Mouse (Mus musculus) lung, embryonic 16.5 days (tissue): ENCODE measurements around the gene Mllt11. TPM values are rescaled to one million over a fixed set of nuclear protein-coding genes. Genes with fewer than 3 reads are reported as not detected.
A peak's percentile ranks its signal among the peaks of the same experiment; 100 is the strongest.

Experiments
- ATAC-seq: fragments of 200-750 bp; cut with Nextera tagmentation; 2 replicates; pipeline ENCODE4 v1.8.0; 2017; ENCODE audit warnings: low read depth, mild to moderate bottlenecking, moderate library complexity
- H3K27ac ChIP-seq: fragments of 300-500 bp; sonication (generic); 2 replicates; pipeline ENCODE4 v1.5.1; 2014; ENCODE audit warnings: mild to moderate bottlenecking, control low read depth, low read length
- H3K27me3 ChIP-seq: fragments of 300-500 bp; sonication (generic); 2 replicates; pipeline ENCODE4 v1.6.1; 2014; ENCODE audit warnings: low read depth, low read length, mixed read lengths; ENCODE audit not compliant: control insufficient read depth, insufficient read depth
- H3K36me3 ChIP-seq: fragments of 300-500 bp; sonication (generic); 2 replicates; pipeline ENCODE4 v1.6.1; 2014; ENCODE audit warnings: low read length; ENCODE audit not compliant: control insufficient read depth, insufficient read depth
- H3K4me1 ChIP-seq: fragments of 300-500 bp; sonication (generic); replicated peaks from 2 replicates; pipeline ENCODE4 v1.6.1; 2014; ENCODE audit warnings: low read length, mixed read lengths; ENCODE audit not compliant: control insufficient read depth, insufficient read depth
- H3K4me2 ChIP-seq: fragments of 300-500 bp; sonication (generic); 2 replicates; pipeline ENCODE4 v1.6.1; 2014; ENCODE audit warnings: low read depth, low read length, control low read depth
- H3K4me3 ChIP-seq: fragments of 300-500 bp; sonication (generic); 2 replicates; pipeline ENCODE4 v1.5.1; 2014; ENCODE audit warnings: mild to moderate bottlenecking, low read length, control low read depth
- H3K9ac ChIP-seq: fragments of 300-500 bp; sonication (generic); 2 replicates; pipeline ENCODE4 v1.6.1; 2014; ENCODE audit warnings: low read length, control low read depth
- H3K9me3 ChIP-seq: fragments of 300-500 bp; sonication (generic); 2 replicates; pipeline ENCODE4 v1.6.1; 2016; ENCODE audit warnings: low read length; ENCODE audit not compliant: control insufficient read depth
- whole genome bisulfite sequencing: fragments of 180-500 bp; shearing (Covaris S2); extraction: QIAGEN DNeasy Blood & Tissue Kit; methylation state at CpG from one replicate; pipeline ENCODE4 v1.1.7; 2014; 5-methylcytosine and 5-hydroxymethylcytosine counted together
- polyA plus RNA-seq: library from polyadenylated mRNA; unstranded; fragments of >200 nt; fragmentation: Nextera tagmentation; extraction: Ambion mirVana; gene quantifications from 2 replicates; pipeline ENCODE4 v1.2.1, GENCODE M21; 2015

The Mllt11 gene
- polyA plus RNA-seq, 1 experiment from 2014 or later, result 12.0 TPM

DNA sequence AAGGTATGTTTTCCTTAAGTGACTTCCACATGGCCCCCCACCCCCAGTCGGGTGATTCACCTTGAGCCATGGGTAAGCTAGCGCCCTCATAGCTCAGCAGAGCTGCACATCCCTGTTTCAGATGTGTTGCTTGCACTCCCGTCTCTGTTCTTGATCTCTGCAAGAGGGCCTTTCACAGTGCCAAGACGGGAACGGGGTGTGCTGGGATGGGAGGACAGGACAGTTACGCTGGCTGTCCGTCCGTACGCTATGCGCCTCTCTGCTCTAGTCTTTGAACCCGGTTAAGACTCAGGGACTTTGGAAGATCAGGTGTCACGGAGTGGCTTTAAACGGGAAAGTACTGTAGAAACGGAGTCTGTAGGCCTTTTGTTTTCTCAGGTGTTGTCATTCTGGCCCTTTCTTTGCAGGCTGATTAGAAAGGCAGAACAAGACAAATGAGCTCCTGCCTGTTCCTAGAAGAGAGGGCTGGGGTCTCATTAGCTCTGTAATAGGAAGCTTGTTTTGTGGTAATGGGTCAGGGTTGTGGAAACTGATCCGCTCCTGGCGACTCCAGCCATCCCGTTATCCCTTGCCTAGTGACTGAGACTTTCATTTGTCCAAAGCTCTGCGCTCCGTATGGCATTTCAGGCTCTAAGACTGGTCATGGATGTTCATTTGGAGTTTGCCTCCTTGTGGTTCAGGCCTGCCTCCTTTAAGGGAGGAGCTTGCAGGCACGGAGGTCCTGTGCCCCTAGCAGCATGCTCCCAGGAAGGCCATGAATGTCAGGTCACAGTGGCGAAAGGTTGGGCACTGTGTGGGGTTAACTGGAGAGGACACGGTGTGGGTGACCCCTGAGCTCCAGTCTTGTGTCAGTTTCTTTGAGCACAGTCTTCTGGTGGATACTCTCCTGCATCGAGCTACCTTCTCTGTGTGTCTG lies 3.7 kb upstream of the Mllt11 start:
- H3K36me3 ChIP-seq, result peaks cover 52% of the 10 kb centered on the region
- 79% methylated on average over 23 of the region's 23 CpGs for WGBS
- no peaks in the 10 kb centered on the region for H3K27me3 ChIP-seq
- no peak for ATAC-seq
- H3K9ac ChIP-seq, result no peak overlapping the region
- no peak overlapping the region for H3K27ac ChIP-seq
- H3K4me1 ChIP-seq, result peaks cover 15% of the 10 kb centered on the region
- H3K4me2 ChIP-seq, result no peak overlapping the region
- no peak overlapping the region for H3K4me3 ChIP-seq
- no peaks in the 10 kb centered on the region for H3K9me3 ChIP-seq

DNA sequence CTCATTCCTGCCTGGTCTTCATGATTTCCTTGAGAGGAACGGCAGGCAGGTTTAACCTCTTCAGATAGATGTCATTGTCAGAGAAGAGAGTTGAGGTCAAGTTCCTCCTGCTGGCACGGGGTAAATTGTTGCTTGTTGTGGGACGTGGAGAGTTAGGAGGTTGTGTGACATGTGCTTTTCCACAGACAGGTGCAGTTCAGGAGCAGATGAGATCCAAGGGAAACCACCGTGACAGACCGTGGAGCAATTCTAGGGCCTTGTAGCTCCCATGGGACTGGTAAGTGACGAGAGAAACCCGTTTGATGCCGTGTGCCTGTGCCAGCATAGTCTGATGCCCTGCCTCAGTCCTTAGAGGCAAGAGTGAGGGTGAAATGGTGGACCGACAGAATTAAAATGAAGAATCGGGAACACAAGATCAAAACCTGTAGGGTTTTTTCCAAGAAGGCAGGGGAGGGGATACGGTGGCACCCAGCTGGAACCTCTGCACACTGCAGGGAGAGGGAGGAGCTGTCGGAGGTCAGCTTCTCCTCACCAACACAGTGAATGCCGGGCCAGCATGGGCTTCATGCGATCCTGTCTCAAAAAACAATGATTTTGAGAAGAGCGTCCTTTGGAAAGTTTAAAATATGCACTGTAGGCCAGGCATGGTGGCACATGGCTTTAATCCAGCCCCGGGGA lies 1.5 kb upstream of the Mllt11 start:
- Histone ChIP-seq H3K27ac (no peak overlapping the region), H3K27me3 (no peaks in the 10 kb centered on the region), H3K4me3 (no peak overlapping the region), H3K36me3 (peaks cover 52% of the 10 kb centered on the region), H3K4me1 (peaks cover 19% of the 10 kb centered on the region), H3K4me2 (no peak overlapping the region), H3K9me3 (no peaks in the 10 kb centered on the region), H3K9ac (no peak overlapping the region)
- WGBS, result 88% methylated on average over 16 of the region's 16 CpGs
- no peak for ATAC-seq

DNA sequence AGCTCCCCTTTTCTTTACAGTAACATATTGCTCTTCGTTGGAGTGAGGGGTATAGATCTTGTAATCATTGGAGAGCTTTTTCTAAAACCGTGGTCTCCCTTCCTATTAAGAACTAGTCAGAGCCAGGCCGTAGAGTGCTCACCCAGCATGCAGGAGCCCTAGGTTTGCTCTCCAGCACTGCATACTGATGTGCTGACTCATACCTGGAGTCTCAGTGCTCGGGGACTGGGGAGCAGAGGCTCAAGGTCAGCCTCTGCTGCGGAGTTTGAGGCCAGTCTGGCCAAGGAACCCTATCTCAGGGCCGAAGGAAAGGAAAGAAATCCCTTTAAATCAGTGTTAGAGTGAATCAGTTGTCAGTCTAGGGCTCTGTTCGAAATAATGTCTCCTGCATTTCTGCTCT lies 800 bp upstream of the Mllt11 start:
- H3K4me2 ChIP-seq, result no peak overlapping the region
- no peak overlapping the region for H3K27ac ChIP-seq
- H3K36me3 ChIP-seq, result peaks cover 46% of the 10 kb centered on the region

DNA sequence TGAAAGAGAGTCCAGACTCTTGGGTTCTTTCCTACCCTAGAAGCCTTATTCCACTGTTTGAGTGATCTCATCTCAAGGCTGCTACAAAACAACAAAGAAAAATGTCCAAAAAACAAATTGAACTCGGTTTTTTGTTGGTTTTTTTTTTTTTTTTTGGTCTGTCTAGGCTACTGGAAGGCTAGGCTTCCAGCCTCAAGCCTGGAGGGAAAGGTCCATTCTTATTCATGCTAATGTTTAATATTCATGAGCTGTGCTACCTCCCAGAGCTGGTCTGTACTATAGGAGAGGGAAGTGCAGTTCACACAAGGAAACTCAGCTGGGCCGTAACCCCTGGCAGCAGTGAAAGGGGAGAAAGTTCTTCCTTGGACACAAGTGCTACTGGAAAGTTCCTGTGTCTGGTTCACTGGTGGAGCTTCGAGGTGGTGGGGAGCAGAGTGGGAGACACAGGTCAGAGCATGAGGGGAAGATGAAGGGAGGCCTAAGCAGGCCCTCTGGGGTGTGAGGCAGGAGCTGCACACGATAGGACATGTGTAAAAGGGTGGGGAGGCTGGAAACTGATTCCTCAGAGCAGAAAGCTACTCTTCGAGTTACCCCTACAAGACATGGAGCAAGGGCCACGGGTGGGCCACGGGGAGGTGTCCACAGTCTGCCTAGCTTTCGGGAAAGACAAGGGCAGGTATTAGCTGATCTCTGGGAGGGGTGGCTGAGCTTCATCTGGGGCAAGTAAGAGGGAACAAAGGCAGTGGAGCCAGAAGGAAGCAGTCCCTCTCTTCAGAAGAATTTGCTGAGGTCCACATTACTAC lies 1.3 kb downstream of the Mllt11 start:
- 39% methylated on average over 8 of the region's 8 CpGs for WGBS
- H3K4me1 ChIP-seq, result peaks cover 27% of the 10 kb centered on the region
- H3K4me3 ChIP-seq, result peak overlapping the region; percentile 95

More for the DNA sequence above, 800 bp upstream of the Mllt11 start:
- H3K9ac ChIP-seq, result no peak overlapping the region
- H3K4me1 ChIP-seq, result peaks cover 19% of the 10 kb centered on the region
- no peak for ATAC-seq
- H3K4me3 ChIP-seq, result no peak overlapping the region
- H3K27me3 ChIP-seq, result no peaks in the 10 kb centered on the region
- WGBS, result 65% methylated on average over 7 of the region's 7 CpGs
- no peaks in the 10 kb centered on the region for H3K9me3 ChIP-seq

DNA sequence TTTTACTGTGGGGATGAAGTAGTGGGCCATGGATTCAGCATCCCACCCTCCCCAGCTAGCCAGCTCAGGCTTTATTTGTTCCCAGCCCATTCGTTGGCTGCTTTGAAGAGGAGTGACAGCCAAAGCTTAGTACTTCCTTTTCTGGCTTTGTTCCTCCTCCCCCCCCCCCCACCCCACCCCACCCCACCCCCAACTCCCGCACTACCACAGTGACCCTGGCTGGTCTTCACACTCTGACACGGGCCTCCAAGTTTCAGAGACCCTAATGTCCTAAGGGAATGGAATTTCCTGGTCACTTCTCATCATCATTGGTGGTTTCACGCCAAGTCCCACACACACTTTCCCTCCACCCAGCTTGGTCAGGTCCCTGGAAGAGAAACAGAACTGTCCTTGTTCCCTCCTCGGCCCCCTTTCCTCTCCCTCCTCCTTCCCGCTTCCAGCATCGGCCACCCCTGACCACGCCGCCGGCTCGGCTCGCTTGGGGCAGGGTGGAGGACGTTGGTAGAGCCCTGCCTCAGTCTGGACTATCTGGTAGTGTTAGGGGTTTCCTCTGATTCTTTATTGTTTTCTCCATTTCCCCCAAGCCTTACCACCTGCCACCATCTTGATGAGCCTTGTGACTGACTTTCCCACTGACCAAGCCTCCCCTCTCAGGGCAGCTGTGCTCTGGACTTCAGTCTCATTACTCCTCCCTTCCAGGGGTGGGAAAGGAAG lies 2.0 kb downstream of the Mllt11 start:
- WGBS, result under 1% methylated on average over 13 of the region's 13 CpGs
- ATAC-seq, result peak; percentile 30
- H3K4me1 ChIP-seq, result peaks cover 27% of the 10 kb centered on the region

More for the DNA sequence above, 1.3 kb downstream of the Mllt11 start:
- peaks cover 38% of the 10 kb centered on the region for H3K36me3 ChIP-seq
- peak overlapping the region; percentile 99 for H3K27ac ChIP-seq
- peak overlapping the region; percentile 88 for H3K4me2 ChIP-seq
- ATAC-seq, result no peak
- no peaks in the 10 kb centered on the region for H3K27me3 ChIP-seq
- peak overlapping the region; percentile 96 for H3K9ac ChIP-seq
- no peaks in the 10 kb centered on the region for H3K9me3 ChIP-seq

DNA sequence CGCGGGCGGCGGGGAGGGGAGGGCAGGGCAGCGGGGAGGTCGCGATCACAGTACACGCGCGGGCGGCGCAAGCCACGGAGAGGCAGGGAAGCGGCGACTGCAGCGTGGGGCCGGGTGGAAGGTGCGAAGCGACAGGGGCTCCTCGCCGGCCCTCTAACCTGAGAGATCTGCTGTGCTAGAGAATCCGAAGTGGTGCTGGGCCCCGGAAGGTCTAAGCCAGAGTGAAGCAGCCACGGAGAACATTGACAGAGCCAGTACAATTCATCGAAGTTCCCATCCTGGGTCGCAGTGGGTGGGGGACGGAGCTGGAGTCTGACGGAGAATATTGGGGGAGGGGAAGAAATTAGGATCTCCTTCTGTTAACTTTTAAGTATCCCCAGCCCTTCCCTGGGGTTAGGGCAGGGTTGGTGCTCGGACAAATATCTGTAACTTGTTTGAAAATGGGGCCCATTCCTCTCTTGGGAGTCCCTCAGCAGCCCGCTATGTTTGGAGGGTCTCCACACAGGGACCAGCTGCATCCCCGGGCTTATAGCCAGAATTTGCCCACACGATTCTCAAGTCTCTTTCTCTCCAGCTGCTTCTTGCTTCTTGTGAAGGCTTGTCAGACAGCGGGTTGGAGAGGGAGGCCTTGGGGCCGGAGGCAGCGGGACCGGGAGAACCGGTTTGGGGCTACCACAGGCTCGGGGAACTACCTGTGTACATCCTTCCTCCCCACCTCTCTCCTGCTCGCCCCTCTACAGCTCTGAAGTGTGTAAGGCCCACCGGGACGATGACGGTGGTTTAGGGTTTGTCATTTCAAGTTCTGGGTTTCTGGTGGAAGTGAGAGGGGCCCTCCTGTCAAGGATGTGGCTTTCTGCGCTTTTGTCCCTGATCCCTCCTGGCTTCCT lies 2.8 kb downstream of the Mllt11 start:
- peak overlapping the region; percentile 96 for H3K9ac ChIP-seq
- peak overlapping the region; percentile 99 for H3K27ac ChIP-seq
- H3K4me1 ChIP-seq, result peaks cover 31% of the 10 kb centered on the region
- ATAC-seq, result peak; percentile 53
- H3K4me2 ChIP-seq, result peak overlapping the region; percentile 88
- H3K4me3 ChIP-seq, result peak overlapping the region; percentile 95
- peaks cover 31% of the 10 kb centered on the region for H3K36me3 ChIP-seq
- WGBS, result under 1% methylated on average over 43 of the region's 43 CpGs
- no peaks in the 10 kb centered on the region for H3K27me3 ChIP-seq
- H3K9me3 ChIP-seq, result no peaks in the 10 kb centered on the region

More for the DNA sequence above, 2.0 kb downstream of the Mllt11 start:
- Histone ChIP-seq H3K9ac (peak overlapping the region; percentile 96), H3K4me2 (peak overlapping the region; percentile 88), H3K27me3 (no peaks in the 10 kb centered on the region), H3K9me3 (no peaks in the 10 kb centered on the region), H3K4me3 (peak overlapping the region; percentile 95), H3K36me3 (peaks cover 37% of the 10 kb centered on the region), H3K27ac (peak overlapping the region; percentile 99)

DNA sequence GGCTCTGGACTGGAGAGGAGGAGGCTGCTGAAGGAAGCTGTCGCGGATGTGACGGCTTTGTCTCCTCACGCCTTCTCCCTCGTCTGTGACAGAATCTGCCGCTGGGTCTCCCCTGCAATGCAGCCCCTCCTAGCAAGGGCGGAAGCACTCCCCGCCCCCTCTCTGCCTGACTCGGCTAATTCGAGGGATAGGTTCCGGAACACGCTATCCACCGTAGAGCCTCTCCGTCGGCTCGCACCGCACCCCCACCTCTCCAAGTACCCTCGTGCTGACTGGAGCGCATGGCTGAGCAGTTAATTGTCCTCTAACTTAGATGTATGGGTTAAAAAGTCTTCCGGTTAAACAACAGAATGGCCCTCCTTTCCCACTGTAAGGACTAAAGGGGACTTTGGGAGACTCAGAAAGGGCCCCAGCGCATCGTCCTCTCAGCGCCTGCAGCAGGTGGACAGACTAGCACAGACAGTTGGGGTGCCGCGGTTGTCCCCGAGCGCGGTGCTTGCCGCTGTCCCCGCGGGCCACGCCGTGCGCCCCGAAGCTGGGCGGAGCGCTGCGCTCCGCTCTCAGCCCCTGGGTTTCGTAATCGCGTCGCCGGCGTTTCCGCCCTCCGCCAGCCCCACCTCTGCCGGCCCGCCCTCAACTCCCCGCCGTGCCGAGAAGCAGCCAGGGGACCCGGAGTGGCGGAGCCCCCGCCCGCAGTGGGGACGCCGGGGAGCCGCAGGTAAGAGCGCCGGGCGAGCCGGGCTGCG lies 3.6 kb downstream of the Mllt11 start, which contains the start of gene Cdc42se1:
TSS of gene Cdc42se1 (plus strand) at position 585 of the 746 bp plus-strand sequence.
- peak; percentile 92 for ATAC-seq

More for the DNA sequence above, 3.6 kb downstream of the Mllt11 start, which contains the start of gene Cdc42se1:
- Histone ChIP-seq H3K9ac (peak within 1 kb of the TSS; percentile 96), H3K4me2 (peak within 1 kb of the TSS; percentile 88), H3K4me3 (peak within 1 kb of the TSS; percentile 95), H3K27ac (peak within 1 kb of the TSS; percentile 99), H3K36me3 (peaks cover 30% of the 10 kb centered on the region), H3K9me3 (no peaks in the 10 kb centered on the region), H3K4me1 (peaks cover 32% of the 10 kb centered on the region), H3K27me3 (no peaks in the 10 kb centered on the region)
- WGBS, result under 1% methylated on average over 64 of the region's 64 CpGs
